Mouse (Mus musculus): ENCODE measurements around the gene Msl1. TPM values are rescaled to one million over a fixed set of nuclear protein-coding genes. Genes with fewer than 3 reads are reported as not detected.

Msl1 gene
- polyA plus RNA-seq, 1 experiment = 35.6 TPM

- H3K27me3 ChIP-seq (ENCODE audit: control insufficient read depth, insufficient read depth, insufficient read length) = no peaks in the 10 kb centered on the region
- H3ac ChIP-seq (ENCODE audit: control insufficient read depth, insufficient read length) = no peak overlapping the region
- H3K4me2 ChIP-seq (ENCODE audit: low read depth) = no peak overlapping the region
- H3K4me3 ChIP-seq = no peak overlapping the region
- TF ChIP-seq CEBPB (IDR thresholded peaks at IDR 0.05; ENCODE audit: insufficient read depth, poor library complexity, severe bottlenecking) (no peak), MYOG (IDR thresholded peaks at IDR 0.05; ENCODE audit: control insufficient read depth in 1 of 3, insufficient read depth in 1 of 3, insufficient read length in 2 of 3, low read depth in 2 of 3) (no peak), E2F4 (IDR thresholded peaks at IDR 0.05; ENCODE audit: insufficient read depth) (no peak), USF1 (IDR thresholded peaks at IDR 0.05; ENCODE audit: low read depth) (no peak), POLR2A (IDR thresholded peaks at IDR 0.05; ENCODE audit: insufficient read length, low read depth) (no peak), POLR2AphosphoS2 (IDR thresholded peaks at IDR 0.05; ENCODE audit: insufficient read length, low read depth) (no peak), MAX (IDR thresholded peaks at IDR 0.05; ENCODE audit: low read depth) (no peak)
- H3K36me3 ChIP-seq (ENCODE audit: control insufficient read depth, insufficient read depth) = peaks cover 7% of the 10 kb centered on the region
- peaks cover 4% of the 10 kb centered on the region for H3K79me2 ChIP-seq (ENCODE audit: control insufficient read depth, insufficient read depth)
These were observed 39.5 kb upstream of the Msl1 start for GRCm38 (mm10) chr11:98755726-98756380.

- no peak overlapping the region for H3K4me3 ChIP-seq
These were observed 38.6 kb upstream of the Msl1 start for GRCm38 (mm10) chr11:98756711-98757110.

DNA sequence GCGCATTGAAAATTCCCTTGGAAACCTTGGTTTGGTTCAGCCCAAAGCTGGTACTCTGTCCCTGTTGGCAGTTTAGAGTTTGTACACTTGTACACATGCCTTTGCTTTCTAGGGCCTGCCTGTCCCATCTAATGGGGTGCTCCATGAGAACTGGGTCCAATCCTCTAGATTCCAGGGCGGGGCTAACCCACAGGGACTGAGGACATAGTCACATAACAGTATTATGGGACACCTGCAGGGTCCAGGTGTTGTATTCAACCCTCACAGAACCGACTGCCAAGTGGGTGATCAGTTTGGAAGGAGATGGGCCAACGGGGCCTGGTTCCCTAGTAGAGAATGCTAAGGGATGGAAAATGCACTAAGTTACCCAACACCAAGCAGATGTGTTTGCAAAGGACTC is 33.4 kb upstream of the Msl1 start:
- Histone ChIP-seq H3K27me3 (ENCODE audit: control insufficient read depth, insufficient read depth, insufficient read length) (no peaks in the 10 kb centered on the region), H3K4me3 (no peak overlapping the region), H3K4me2 (ENCODE audit: low read depth) (no peak overlapping the region), H3K36me3 (ENCODE audit: control insufficient read depth, insufficient read depth) (peaks cover 6% of the 10 kb centered on the region), H3ac (ENCODE audit: control insufficient read depth, insufficient read length) (no peak overlapping the region), H3K79me2 (ENCODE audit: control insufficient read depth, insufficient read depth) (no peaks in the 10 kb centered on the region)
- TF ChIP-seq TCF12 (IDR thresholded peaks at IDR 0.05; ENCODE audit: insufficient read depth, poor library complexity, severe bottlenecking) = no peak
- no peak for TF ChIP-seq CEBPB (IDR thresholded peaks at IDR 0.05; ENCODE audit: insufficient read depth, poor library complexity, severe bottlenecking)
- no peak for TF ChIP-seq MYOD1 (IDR thresholded peaks at IDR 0.05; ENCODE audit: control insufficient read depth in 1 of 3, insufficient read length in 2 of 3, low read depth in 2 of 3)
- no peak for TF ChIP-seq TCF3 (IDR thresholded peaks at IDR 0.05; ENCODE audit: insufficient read length, low read depth)
- no peak for TF ChIP-seq MYOG (IDR thresholded peaks at IDR 0.05; ENCODE audit: control insufficient read depth in 1 of 3, insufficient read depth in 1 of 3, insufficient read length in 2 of 3, low read depth in 2 of 3)
- no peak for TF ChIP-seq USF1 (IDR thresholded peaks at IDR 0.05; ENCODE audit: low read depth)
- TF ChIP-seq SRF (IDR thresholded peaks at IDR 0.05; ENCODE audit: control insufficient read depth, insufficient read length, low read depth) = no peak
- no peak for TF ChIP-seq REST (IDR thresholded peaks at IDR 0.05; ENCODE audit: insufficient read depth, insufficient read length)
- no peak for TF ChIP-seq MAX (IDR thresholded peaks at IDR 0.05; ENCODE audit: low read depth)
- TF ChIP-seq POLR2A (IDR thresholded peaks at IDR 0.05; ENCODE audit: insufficient read length, low read depth) = no peak
- TF ChIP-seq POLR2AphosphoS2 (IDR thresholded peaks at IDR 0.05; ENCODE audit: insufficient read length, low read depth) = no peak
- no peak for TF ChIP-seq E2F4 (IDR thresholded peaks at IDR 0.05; ENCODE audit: insufficient read depth)

More at GRCm38 (mm10) chr11:98756711-98757110, 38.6 kb upstream of the Msl1 start:
- H3K36me3 ChIP-seq (ENCODE audit: control insufficient read depth, insufficient read depth) = peaks cover 7% of the 10 kb centered on the region
- no peak overlapping the region for H3K4me2 ChIP-seq (ENCODE audit: low read depth)
- H3ac ChIP-seq (ENCODE audit: control insufficient read depth, insufficient read length) = no peak overlapping the region
- no peaks in the 10 kb centered on the region for H3K27me3 ChIP-seq (ENCODE audit: control insufficient read depth, insufficient read depth, insufficient read length)
- H3K79me2 ChIP-seq (ENCODE audit: control insufficient read depth, insufficient read depth) = peaks cover under 1% of the 10 kb centered on the region
- no peak for TF ChIP-seq USF1 (IDR thresholded peaks at IDR 0.05; ENCODE audit: low read depth)
- no peak for TF ChIP-seq E2F4 (IDR thresholded peaks at IDR 0.05; ENCODE audit: insufficient read depth)
- TF ChIP-seq SRF (IDR thresholded peaks at IDR 0.05; ENCODE audit: control insufficient read depth, insufficient read length, low read depth) = no peak
- no peak for TF ChIP-seq MYOG (IDR thresholded peaks at IDR 0.05; ENCODE audit: control insufficient read depth in 1 of 3, insufficient read depth in 1 of 3, insufficient read length in 2 of 3, low read depth in 2 of 3)
- no peak for TF ChIP-seq MYOD1 (IDR thresholded peaks at IDR 0.05; ENCODE audit: control insufficient read depth in 1 of 3, insufficient read length in 2 of 3, low read depth in 2 of 3)
- TF ChIP-seq REST (IDR thresholded peaks at IDR 0.05; ENCODE audit: insufficient read depth, insufficient read length) = no peak
- TF ChIP-seq CEBPB (IDR thresholded peaks at IDR 0.05; ENCODE audit: insufficient read depth, poor library complexity, severe bottlenecking) = no peak
- no peak for TF ChIP-seq POLR2A (IDR thresholded peaks at IDR 0.05; ENCODE audit: insufficient read length, low read depth)
- TF ChIP-seq POLR2AphosphoS2 (IDR thresholded peaks at IDR 0.05; ENCODE audit: insufficient read length, low read depth) = no peak
- no peak for TF ChIP-seq TCF3 (IDR thresholded peaks at IDR 0.05; ENCODE audit: insufficient read length, low read depth)
- no peak for TF ChIP-seq TCF12 (IDR thresholded peaks at IDR 0.05; ENCODE audit: insufficient read depth, poor library complexity, severe bottlenecking)
- no peak for TF ChIP-seq MAX (IDR thresholded peaks at IDR 0.05; ENCODE audit: low read depth)

GRCm38 (mm10) chr11:98762756-98763501 is 32.4 kb upstream of the Msl1 start:
- H3ac ChIP-seq (ENCODE audit: control insufficient read depth, insufficient read length) = no peak overlapping the region
- peaks cover 4% of the 10 kb centered on the region for H3K36me3 ChIP-seq (ENCODE audit: control insufficient read depth, insufficient read depth)
- no peak overlapping the region for H3K4me3 ChIP-seq
- no peaks in the 10 kb centered on the region for H3K79me2 ChIP-seq (ENCODE audit: control insufficient read depth, insufficient read depth)
- no peak overlapping the region for H3K4me2 ChIP-seq (ENCODE audit: low read depth)
- no peak for TF ChIP-seq USF1 (IDR thresholded peaks at IDR 0.05; ENCODE audit: low read depth)
- no peak for TF ChIP-seq MYOD1 (IDR thresholded peaks at IDR 0.05; ENCODE audit: control insufficient read depth in 1 of 3, insufficient read length in 2 of 3, low read depth in 2 of 3)
- TF ChIP-seq E2F4 (IDR thresholded peaks at IDR 0.05; ENCODE audit: insufficient read depth) = no peak
- TF ChIP-seq SRF (IDR thresholded peaks at IDR 0.05; ENCODE audit: control insufficient read depth, insufficient read length, low read depth) = no peak
- TF ChIP-seq TCF3 (IDR thresholded peaks at IDR 0.05; ENCODE audit: insufficient read length, low read depth) = no peak
- no peak for TF ChIP-seq TCF12 (IDR thresholded peaks at IDR 0.05; ENCODE audit: insufficient read depth, poor library complexity, severe bottlenecking)
- TF ChIP-seq CEBPB (IDR thresholded peaks at IDR 0.05; ENCODE audit: insufficient read depth, poor library complexity, severe bottlenecking) = no peak
- TF ChIP-seq REST (IDR thresholded peaks at IDR 0.05; ENCODE audit: insufficient read depth, insufficient read length) = no peak
- no peak for TF ChIP-seq POLR2AphosphoS2 (IDR thresholded peaks at IDR 0.05; ENCODE audit: insufficient read length, low read depth)
- no peak for TF ChIP-seq MAX (IDR thresholded peaks at IDR 0.05; ENCODE audit: low read depth)
- TF ChIP-seq MYOG (IDR thresholded peaks at IDR 0.05; ENCODE audit: control insufficient read depth in 1 of 3, insufficient read depth in 1 of 3, insufficient read length in 2 of 3, low read depth in 2 of 3) = no peak
- no peak for TF ChIP-seq POLR2A (IDR thresholded peaks at IDR 0.05; ENCODE audit: insufficient read length, low read depth)
- no peaks in the 10 kb centered on the region for H3K27me3 ChIP-seq (ENCODE audit: control insufficient read depth, insufficient read depth, insufficient read length)
